Mouse (Mus musculus): Measurements from ENCODE around the gene Gtf2h2.

- no peak for TF ChIP-seq POLR2A (IDR thresholded peaks at IDR 0.05; ENCODE audit: borderline replicate concordance, extremely low read depth, insufficient read depth, insufficient read length, poor library complexity, severe bottlenecking)
- TF ChIP-seq CTCF (IDR thresholded peaks at IDR 0.05; ENCODE audit: borderline replicate concordance, extremely low read depth, insufficient read depth, insufficient read length): no peak
Measured at GRCm38 (mm10) chr13:100461336-100461735, 31.0 kb downstream of the Gtf2h2 start.

Measured in brain, embryonic 14.5 days (tissue).